Mouse (Mus musculus) midbrain, embryonic 12.5 days (tissue): Measurements from ENCODE around the gene Cul4a. TPM values are rescaled to one million over a fixed set of nuclear protein-coding genes. Genes with fewer than 3 reads are reported as not detected.
"Not testable (repeated sequence)": the region's sequence is repeated elsewhere in the genome, so short reads cannot be mapped to it uniquely, and the experiment has no call there.

ENCODE experiments used
- ATAC-seq: fragments of 200-750 bp; cut with Nextera tagmentation; 2 replicates; pipeline ENCODE4 v1.8.0; 2017; ENCODE audit warnings: low read depth, moderate TSS enrichment, moderate library complexity; ENCODE audit not compliant: low FRiP score
- H3K27ac ChIP-seq: fragments of 300-500 bp; sonication (generic); replicated peaks from 2 replicates; pipeline ENCODE4 v1.5.1; 2016; ENCODE audit warnings: mild to moderate bottlenecking
- H3K27me3 ChIP-seq: fragments of 300-500 bp; sonication (generic); 2 replicates; pipeline ENCODE4 v1.6.1; 2016; ENCODE audit warnings: mild to moderate bottlenecking
- H3K36me3 ChIP-seq: fragments of 300-500 bp; sonication (generic); 2 replicates; pipeline ENCODE4 v1.6.1; 2016
- H3K4me1 ChIP-seq: fragments of 300-500 bp; sonication (generic); 2 replicates; pipeline ENCODE4 v1.6.1; 2016
- H3K4me2 ChIP-seq: fragments of 300-500 bp; sonication (generic); replicated peaks from 2 replicates; pipeline ENCODE4 v1.6.1; 2016; ENCODE audit warnings: mild to moderate bottlenecking, moderate library complexity
- H3K4me3 ChIP-seq: fragments of 300-500 bp; sonication (generic); 2 replicates; pipeline ENCODE4 v1.5.1; 2016; ENCODE audit warnings: mild to moderate bottlenecking
- H3K9ac ChIP-seq: fragments of 300-500 bp; sonication (generic); replicated peaks from 2 replicates; pipeline ENCODE4 v1.6.1; 2016; ENCODE audit warnings: mild to moderate bottlenecking, moderate library complexity
- H3K9me3 ChIP-seq: fragments of 300-500 bp; sonication (generic); 2 replicates; pipeline ENCODE4 v1.6.1; 2016; ENCODE audit warnings: mild to moderate bottlenecking
- WGBS: fragments of 180-500 bp; shearing (Covaris S2); methylation state at CpG from one replicate; pipeline ENCODE4 v1.1.7; 2016; 5-methylcytosine and 5-hydroxymethylcytosine counted together
- polyA plus RNA-seq: library from polyadenylated mRNA; unstranded; fragments of >200 nt; fragmentation: Nextera tagmentation; extraction: Ambion mirVana; gene quantifications from 2 replicates; pipeline ENCODE4 v1.2.1, GENCODE M21; 2016

The Cul4a gene
- polyA plus RNA-seq, 1 experiment from 2014 or later = 86.1 TPM

DNA sequence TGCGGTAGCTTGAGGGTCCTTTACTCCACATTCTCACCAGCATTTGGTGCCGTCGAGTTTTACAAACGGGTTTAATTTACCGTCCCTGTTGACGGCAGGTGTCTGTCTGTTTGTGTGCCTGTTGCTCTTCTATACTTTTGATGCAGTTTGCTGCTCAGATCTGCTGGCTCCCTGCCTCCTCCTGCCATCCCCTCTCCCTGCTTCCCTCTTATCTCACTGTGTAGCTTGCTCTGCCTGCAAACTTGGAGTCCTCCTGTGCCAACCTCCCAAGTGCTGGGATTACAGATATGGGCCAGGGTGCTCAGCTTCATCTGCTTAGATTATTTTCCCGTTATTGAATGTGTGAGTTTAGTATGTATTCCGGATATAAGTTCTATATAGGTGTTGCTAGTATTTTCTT is 3.5 kb downstream of the Cul4a start:
- 0 out of 2 replicates have a peak, but pooled peaks cover 7% of the 10 kb centered on the region for H3K36me3 ChIP-seq
- ATAC-seq = no peak
- H3K9me3 ChIP-seq = no peaks in the 10 kb centered on the region
- no peaks in the 10 kb centered on the region for H3K27me3 ChIP-seq
- H3K4me2 ChIP-seq = no peak overlapping the region
- peaks cover 18% of the 10 kb centered on the region for H3K4me1 ChIP-seq
- no peak overlapping the region for H3K4me3 ChIP-seq
- no peak overlapping the region for H3K27ac ChIP-seq
- 93% methylated on average over 8 of the region's 8 CpGs for WGBS
- no peak overlapping the region for H3K9ac ChIP-seq

DNA sequence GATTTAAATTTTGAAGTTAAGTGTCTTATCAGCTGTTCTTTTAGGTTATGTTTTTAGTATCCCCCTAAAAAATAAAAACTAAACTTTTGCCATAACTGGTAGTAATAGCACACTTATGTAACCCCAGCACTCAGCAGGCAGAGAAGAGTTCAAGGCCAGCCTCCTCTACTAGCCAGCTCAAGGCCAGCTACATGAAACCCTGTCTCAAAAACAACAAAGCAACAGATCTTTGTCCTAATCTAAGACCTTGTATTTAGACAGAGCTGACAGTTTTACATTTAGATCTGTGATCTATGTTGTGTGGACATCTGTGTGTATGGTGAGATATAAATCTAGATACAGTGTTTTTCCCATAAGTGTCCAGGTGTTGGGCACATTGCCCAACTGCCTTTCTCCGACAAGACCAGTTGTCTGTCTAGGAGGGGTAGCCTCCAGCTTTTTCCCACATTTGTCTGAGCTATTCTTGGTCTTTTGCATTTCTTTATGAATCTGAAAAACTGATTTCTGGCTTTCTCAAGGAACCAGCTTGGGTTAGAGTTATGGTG is 4.1 kb downstream of the Cul4a start:
- H3K27ac ChIP-seq = no peak overlapping the region
- no peaks in the 10 kb centered on the region for H3K9me3 ChIP-seq
- H3K4me3 ChIP-seq = no peak overlapping the region
- H3K4me2 ChIP-seq = no peak overlapping the region
- H3K36me3 ChIP-seq = 0 out of 2 replicates have a peak, but pooled peaks cover 8% of the 10 kb centered on the region
- H3K27me3 ChIP-seq = no peaks in the 10 kb centered on the region
- H3K9ac ChIP-seq = no peak overlapping the region
- WGBS = 93% methylated on average over 1 of the region's 1 CpGs
- no peak for ATAC-seq
- peaks cover 15% of the 10 kb centered on the region for H3K4me1 ChIP-seq

DNA sequence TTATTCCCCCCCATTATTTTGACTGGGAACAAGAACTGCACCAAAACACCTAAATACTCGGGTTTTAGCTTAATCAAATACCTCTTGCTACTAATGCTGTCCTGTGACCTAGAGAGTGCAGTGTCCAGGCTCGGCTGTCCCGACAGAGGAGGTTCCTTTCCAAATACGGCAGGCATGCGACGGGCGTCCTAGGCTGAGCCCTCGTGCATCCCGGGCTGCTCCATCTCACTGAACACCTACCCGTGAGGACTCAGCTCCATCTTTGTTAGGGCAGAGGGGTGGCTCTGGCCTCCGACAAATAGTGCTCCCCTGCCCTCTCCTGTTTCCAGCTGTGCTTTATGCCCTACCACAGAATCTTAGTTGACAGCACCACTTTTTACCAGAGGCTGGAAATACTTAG is 6.5 kb downstream of the Cul4a start:
- Histone ChIP-seq H3K4me2 (no peak overlapping the region), H3K27me3 (no peaks in the 10 kb centered on the region), H3K27ac (no peak overlapping the region), H3K4me1 (peaks cover 4% of the 10 kb centered on the region; the same call in 1 of the 2 replicates), H3K9me3 (no peaks in the 10 kb centered on the region), H3K36me3 (0 out of 2 replicates have a peak, but pooled peaks cover 8% of the 10 kb centered on the region), H3K9ac (no peak overlapping the region), H3K4me3 (no peak overlapping the region)
- 91% methylated on average over 11 of the region's 11 CpGs for WGBS
- no peak for ATAC-seq

DNA sequence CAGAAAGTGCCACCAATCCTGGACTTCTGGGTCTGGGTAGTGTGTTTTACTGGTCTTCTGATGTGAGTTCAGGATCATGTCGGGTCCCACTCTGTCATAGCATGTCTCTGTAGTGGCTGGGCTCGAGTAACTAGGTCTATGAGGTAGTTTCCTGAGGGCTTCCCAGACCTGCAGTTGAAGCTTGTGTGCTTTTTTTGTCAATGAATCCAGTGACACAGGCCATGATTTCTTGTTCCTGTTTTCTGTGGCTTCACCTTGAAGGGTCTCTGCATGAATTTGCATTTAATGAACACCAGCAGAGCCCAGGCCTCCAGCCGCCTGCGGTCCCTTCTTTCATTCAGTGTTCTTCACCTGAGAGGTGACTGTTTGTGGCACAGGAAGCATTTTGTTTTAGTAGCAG is 7.8 kb downstream of the Cul4a start:
- ATAC-seq = no peak
- WGBS = 92% methylated on average over 4 of the region's 4 CpGs
- Histone ChIP-seq H3K4me3 (no peak overlapping the region), H3K9me3 (no peaks in the 10 kb centered on the region), H3K4me1 (0 out of 2 replicates have a peak, but pooled peaks cover 1% of the 10 kb centered on the region), H3K27ac (no peak overlapping the region), H3K36me3 (0 out of 2 replicates have a peak, but pooled peaks cover 8% of the 10 kb centered on the region), H3K4me2 (no peak overlapping the region), H3K27me3 (no peaks in the 10 kb centered on the region), H3K9ac (no peak overlapping the region)

DNA sequence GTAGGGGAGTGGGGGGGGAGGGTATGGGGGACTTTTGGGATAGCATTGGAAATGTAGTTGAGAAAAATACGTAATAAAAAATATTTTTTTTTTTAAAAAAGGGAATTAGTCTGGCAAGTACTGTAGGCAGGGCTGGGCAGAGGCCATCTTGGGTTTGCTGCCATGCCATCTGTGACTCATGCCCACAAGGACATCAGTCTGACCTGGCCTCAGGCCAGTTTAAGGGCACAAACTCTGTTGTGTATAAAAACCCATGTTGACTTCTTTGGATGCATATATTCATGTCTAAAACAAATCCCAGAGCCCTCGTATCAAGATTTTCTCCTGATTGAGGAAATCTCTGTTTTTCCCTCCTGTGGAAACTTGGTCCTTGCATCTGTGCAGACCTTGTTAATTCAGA is 11.7 kb downstream of the Cul4a start:
- Histone ChIP-seq H3K4me1 (no peaks in the 10 kb centered on the region), H3K27me3 (no peaks in the 10 kb centered on the region), H3K36me3 (peaks cover 17% of the 10 kb centered on the region), H3K4me3 (no peak overlapping the region), H3K9me3 (no peaks in the 10 kb centered on the region), H3K9ac (no peak overlapping the region), H3K27ac (no peak overlapping the region), H3K4me2 (no peak overlapping the region)
- WGBS = 96% methylated on average over 2 of the region's 2 CpGs
- ATAC-seq = no peak

DNA sequence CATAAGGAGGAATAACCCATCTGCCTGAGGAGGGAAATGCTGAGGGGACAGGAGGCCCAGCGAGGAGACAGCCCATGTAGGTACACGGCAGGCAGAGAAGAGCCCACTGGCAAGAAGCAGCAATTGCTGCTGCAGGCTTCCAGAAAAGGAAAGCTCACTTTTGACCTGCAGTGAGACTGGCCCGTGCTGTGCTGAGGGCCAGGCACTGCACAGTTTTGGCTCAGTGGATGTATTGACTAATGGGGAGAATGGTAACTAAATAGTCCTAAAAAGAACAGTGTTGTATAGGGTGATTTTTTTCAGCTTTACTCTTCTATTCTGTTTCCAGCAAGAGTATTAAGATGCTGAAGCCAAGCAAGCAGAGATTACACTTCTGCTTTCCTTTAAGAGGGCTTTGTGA is 13.1 kb downstream of the Cul4a start:
- H3K9ac ChIP-seq = no peak overlapping the region
- H3K27me3 ChIP-seq = no peaks in the 10 kb centered on the region
- H3K9me3 ChIP-seq = no peaks in the 10 kb centered on the region
- no peak for ATAC-seq
- no peak overlapping the region for H3K4me2 ChIP-seq
- no peak overlapping the region for H3K27ac ChIP-seq
- WGBS = 87% methylated on average over 3 of the region's 3 CpGs
- peaks cover 20% of the 10 kb centered on the region for H3K36me3 ChIP-seq
- no peaks in the 10 kb centered on the region for H3K4me1 ChIP-seq
- no peak overlapping the region for H3K4me3 ChIP-seq

DNA sequence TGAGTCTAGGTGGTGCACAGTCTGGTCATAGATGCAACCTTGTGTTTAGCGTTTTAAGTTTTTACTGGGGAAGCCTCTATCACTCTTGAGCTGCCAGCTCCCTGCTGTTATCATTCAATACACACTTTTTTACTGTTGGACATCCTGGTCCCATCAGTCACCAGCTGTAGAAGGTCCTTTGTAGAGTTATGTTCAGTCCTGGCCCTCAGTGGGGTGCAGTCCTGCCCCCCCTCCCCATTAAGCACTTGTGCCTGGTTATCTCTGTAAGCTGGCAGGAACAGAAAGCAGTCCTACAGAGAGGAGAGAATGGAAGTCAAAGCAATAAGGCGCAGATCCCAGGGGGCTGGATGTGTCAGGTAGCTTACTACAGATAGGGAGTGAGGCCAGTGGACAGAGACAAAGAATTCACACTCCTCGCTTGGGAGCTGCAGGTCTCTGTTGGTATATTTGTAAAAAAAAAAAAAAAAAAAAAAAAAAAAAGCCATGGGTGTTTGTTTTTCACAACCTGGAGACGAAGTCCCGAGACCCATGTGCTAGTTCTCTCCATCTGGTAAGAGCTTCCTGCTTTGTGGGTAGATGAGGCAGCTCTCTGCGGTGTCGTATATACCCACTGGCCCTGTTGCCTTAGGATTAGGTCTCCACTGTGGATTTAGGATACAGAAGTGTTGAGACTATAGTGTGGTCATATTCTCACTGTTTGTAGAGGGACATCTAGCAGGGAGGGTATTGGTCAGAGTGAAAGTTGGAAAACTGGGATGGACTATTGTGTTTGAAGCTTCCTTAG is 15.7 kb downstream of the Cul4a start:
- no peaks in the 10 kb centered on the region for H3K4me1 ChIP-seq
- no peaks in the 10 kb centered on the region for H3K9me3 ChIP-seq
- no peak overlapping the region for H3K27ac ChIP-seq
- 94% methylated on average over 7 of the region's 7 CpGs for WGBS
- no peaks in the 10 kb centered on the region for H3K27me3 ChIP-seq
- no peak overlapping the region for H3K4me3 ChIP-seq
- no peak for ATAC-seq
- H3K4me2 ChIP-seq = no peak overlapping the region
- peaks cover 35% of the 10 kb centered on the region for H3K36me3 ChIP-seq
- H3K9ac ChIP-seq = no peak overlapping the region

DNA sequence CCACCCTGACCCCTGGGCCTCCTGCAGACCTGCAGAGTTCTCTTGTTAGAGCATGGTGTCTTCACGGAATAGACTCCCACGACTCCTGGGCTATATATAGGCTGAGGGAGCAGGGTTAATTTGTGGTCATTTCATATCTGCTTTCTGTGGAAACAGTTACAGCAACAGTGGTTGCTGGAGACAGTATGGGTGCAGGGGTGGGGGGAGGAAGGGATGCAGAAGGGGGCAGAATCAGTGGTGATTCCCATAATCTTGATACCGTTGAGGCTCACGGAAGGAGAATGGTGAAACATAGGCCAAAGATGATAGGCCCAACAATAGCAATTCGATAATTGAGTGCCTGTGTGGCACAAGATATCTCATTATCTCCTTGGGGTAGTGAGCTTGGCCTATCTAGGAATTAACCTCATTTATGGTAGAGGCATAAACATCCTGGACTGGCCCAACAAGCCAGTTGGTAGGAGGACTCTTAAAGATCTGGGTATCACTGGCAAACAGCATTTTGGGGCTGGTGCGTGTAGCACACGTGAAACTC is 17.5 kb downstream of the Cul4a start:
- no peaks in the 10 kb centered on the region for H3K9me3 ChIP-seq
- WGBS = 93% methylated on average over 7 of the region's 7 CpGs
- H3K36me3 ChIP-seq = peaks cover 52% of the 10 kb centered on the region

DNA sequence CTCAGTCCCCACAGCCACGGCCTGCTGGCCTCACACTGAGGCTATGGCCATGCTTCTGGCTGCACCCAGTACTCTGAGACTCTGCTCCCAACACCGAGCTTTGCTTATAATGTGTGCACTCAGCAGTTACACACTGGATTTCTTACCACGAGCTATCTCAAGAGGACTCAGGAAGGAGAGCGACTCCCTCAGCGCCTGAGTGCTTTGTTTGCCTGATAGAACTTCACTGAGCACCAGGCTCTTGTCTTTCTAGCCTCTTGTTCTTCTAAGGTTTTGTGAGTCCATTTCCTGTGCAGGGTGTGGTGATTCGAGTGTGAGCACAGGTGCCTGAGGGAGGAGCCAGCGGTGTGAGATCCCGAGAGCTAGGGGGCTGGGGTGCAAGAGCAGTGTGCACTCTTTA is 19.5 kb downstream of the Cul4a start:
- no peak for ATAC-seq
- peaks cover 61% of the 10 kb centered on the region for H3K36me3 ChIP-seq
- no peak overlapping the region for H3K4me3 ChIP-seq
- no peaks in the 10 kb centered on the region for H3K4me1 ChIP-seq
- WGBS = 95% methylated on average over 8 of the region's 8 CpGs
- H3K9me3 ChIP-seq = no peaks in the 10 kb centered on the region
- H3K9ac ChIP-seq = no peak overlapping the region
- no peak overlapping the region for H3K4me2 ChIP-seq
- H3K27ac ChIP-seq = no peak overlapping the region
- no peaks in the 10 kb centered on the region for H3K27me3 ChIP-seq

More for the DNA sequence above, 17.5 kb downstream of the Cul4a start:
- ATAC-seq = no peak
- Histone ChIP-seq H3K4me3 (no peak overlapping the region), H3K4me2 (no peak overlapping the region), H3K27me3 (no peaks in the 10 kb centered on the region), H3K27ac (no peak overlapping the region), H3K4me1 (no peaks in the 10 kb centered on the region), H3K9ac (no peak overlapping the region)

DNA sequence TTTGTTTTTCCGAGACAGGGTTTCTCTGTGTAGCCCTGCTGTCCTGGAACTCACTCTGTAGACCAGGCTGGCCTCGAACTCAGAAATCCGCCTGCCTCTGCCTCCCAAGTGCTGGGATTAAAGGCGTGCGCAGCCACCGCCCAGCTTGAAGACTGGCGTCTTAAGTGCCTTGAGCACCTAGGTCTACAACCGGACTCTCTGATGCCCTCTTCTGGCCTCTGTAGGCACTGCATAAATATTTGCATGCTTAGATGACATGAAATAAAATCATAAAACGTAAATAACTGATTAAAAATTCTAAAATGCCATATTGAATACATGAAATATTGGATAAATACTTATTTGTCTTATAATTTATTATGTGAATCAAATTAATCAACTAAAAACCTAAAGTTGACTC is 26.8 kb downstream of the Cul4a start:
- WGBS = 68% methylated on average over 9 of the region's 9 CpGs
- not testable (repeated sequence) for H3K27ac ChIP-seq, ATAC-seq, H3K9ac ChIP-seq, H3K4me3 ChIP-seq, H3K9me3 ChIP-seq, H3K4me1 ChIP-seq, H3K4me2 ChIP-seq, H3K27me3 ChIP-seq
- peaks cover 94% of the 10 kb centered on the region for H3K36me3 ChIP-seq

DNA sequence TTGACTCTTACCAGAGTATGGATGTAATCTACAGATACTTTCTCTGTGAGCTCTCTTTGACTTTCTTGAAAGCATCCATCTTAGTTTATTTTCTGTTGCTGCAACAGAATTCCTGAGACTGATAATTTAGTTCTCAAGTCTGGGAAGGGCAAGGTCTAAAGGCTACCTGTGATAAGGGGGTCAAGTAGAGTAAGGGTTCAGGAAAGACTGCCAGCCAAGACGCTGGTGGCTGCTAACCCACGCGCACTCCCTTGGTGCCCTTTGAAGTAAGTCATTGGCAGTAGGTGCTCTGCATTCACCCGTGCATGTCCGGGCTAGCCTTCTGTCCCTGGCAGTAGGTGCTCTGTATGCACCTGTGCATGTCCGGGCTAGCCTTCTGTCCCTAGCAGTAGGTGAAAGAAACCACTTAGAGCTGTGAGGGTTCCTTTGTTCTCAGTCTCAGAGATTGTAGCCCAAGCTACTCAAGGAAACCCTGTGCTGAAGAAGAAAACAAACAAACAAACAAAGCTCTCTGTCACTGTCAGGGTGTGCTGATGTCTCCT is 34.3 kb downstream of the Cul4a start:
- WGBS = 94% methylated on average over 6 of the region's 6 CpGs
- no peak overlapping the region for H3K4me3 ChIP-seq
- H3K9me3 ChIP-seq = no peaks in the 10 kb centered on the region
- ATAC-seq = no peak
- peaks cover 96% of the 10 kb centered on the region for H3K36me3 ChIP-seq
- H3K4me1 ChIP-seq = no peaks in the 10 kb centered on the region
- no peak overlapping the region for H3K4me2 ChIP-seq
- no peak overlapping the region for H3K9ac ChIP-seq
- no peaks in the 10 kb centered on the region for H3K27me3 ChIP-seq
- H3K27ac ChIP-seq = no peak overlapping the region

DNA sequence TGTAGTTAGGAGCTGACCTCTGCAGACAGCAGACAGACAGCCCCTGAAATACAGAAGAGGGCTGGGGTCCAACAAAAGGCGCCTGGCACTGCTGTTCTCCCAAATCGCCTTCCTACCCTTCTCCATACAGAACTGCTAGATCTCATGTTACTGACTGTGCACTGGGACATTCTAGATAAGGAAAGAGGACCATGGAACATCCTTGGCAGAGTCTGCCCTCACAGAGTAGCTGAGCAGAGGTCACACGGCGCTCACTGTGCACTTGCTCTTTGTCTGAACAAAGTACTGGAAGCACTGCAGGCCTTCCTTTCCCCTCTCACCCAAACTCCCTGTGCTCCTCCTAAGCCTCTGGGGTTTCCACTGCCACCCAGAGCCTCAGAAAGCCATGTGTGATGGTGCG is 36.3 kb downstream of the Cul4a start:
- no peaks in the 10 kb centered on the region for H3K27me3 ChIP-seq
- ATAC-seq = no peak
- H3K4me3 ChIP-seq = no peak overlapping the region
- no peak overlapping the region for H3K9ac ChIP-seq
- no peaks in the 10 kb centered on the region for H3K4me1 ChIP-seq
- H3K4me2 ChIP-seq = no peak overlapping the region
- 93% methylated on average over 5 of the region's 5 CpGs for WGBS
- no peak overlapping the region for H3K27ac ChIP-seq
- H3K9me3 ChIP-seq = no peaks in the 10 kb centered on the region
- H3K36me3 ChIP-seq = peaks cover 96% of the 10 kb centered on the region
